Mouse (Mus musculus) lung, postnatal 4 days (tissue): ENCODE results near the gene Ccdc85b.

Experiments
- DNase-seq, 2 experiments: peaks; one replicate each; pipeline ENCODE4 v3.0.0; 2021

Ccdc85b gene

DNA sequence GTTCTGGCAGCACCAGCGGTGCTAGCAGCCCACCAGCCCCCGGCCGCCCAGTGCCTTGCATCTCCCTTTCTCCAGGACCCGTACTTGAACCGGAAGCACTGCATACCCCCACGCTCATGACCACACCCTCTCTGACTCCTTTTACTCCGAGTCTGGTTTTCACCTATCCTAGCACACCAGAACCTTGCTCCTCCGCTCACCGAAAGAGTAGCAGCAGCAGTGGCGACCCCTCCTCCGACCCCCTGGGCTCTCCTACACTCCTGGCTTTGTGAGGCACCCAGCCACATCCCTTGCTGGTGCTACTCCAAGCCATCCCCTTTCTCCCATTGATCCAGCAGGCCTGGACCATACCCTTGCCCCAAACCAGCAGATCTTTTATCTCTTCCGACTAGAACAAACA is 2.7 kb downstream of the Ccdc85b start:
- DNase-seq, result no peak

DNA sequence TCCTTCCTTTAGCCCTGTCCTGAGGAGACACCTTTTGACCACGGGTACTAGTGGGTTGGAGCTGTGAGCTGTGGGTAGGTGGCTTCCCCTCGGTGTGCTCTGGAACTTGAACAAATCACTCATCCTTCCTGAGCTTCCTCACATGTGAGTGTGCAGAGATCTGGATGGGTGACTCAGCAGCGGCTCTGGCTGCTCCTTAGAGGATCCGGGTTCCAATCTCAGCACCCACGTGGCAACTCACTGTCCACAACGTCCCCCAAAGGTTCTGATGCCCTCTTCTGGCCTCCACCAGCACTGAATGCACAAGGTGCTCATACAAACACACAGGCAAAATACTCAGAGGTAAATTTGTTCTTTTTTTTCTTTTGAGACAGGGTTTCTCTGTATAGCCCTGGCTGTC is 5.9 kb downstream of the Ccdc85b start:
- no peak for DNase-seq

DNA sequence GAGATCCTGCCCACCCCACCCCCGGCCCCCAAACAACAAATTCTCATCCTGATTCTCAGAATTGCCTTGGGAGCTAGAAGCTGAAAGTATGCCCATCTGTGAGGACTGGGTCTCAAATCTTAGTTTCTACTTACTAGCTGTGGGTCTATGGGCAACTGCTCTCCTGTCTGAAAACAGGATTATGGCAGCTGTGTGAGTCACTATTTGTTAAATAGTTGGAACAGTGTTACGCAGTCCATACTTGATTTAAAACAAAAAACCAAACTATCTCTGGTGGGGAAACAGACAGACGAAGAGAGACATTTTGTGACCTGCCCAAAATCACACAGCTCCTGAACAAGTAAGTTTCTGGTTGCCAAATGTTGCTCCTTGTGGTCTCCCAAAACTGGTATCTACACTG is 8.0 kb downstream of the Ccdc85b start:
- DNase-seq, result no peak

DNA sequence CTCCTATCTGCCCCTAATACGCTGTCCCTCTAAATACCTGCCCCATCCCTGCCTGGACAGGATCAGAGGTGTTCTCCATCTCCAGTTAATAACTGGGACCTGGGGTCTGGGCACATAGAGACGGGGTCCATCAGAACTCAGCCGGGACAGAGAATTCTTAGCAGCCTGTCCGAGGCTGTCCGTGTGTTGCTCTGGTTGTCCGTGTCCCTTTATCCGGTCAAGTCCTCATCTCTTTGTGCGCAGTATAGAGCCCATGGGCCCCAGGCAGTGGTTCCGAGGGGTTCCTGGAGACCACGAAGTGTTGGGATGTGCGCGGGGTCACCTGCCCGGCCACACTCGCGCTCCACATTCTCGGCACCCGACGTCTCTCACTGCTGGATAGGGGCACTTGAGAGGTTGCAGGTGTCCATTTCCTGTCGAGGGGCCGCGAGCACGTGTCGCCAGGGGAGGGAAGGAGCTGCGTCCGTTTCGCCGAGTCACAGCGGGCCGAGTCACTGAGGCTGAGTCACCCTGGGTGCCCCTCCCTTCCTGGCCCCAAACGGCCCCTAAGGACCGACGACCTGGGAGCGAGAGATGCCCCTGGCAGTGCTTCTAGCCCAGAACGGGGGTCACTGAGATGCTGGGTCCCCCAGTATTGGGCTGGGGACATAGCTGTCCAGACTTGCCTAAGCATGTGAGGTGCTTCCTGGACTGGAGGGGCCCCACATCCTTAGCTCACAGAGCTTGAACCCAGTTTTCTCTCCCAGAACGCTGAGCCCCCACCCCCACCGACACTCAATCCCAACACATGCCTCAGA is 9.1 kb downstream of the Ccdc85b start:
- DNase-seq, result peak in 1 of 2 experiments; percentile 46

DNA sequence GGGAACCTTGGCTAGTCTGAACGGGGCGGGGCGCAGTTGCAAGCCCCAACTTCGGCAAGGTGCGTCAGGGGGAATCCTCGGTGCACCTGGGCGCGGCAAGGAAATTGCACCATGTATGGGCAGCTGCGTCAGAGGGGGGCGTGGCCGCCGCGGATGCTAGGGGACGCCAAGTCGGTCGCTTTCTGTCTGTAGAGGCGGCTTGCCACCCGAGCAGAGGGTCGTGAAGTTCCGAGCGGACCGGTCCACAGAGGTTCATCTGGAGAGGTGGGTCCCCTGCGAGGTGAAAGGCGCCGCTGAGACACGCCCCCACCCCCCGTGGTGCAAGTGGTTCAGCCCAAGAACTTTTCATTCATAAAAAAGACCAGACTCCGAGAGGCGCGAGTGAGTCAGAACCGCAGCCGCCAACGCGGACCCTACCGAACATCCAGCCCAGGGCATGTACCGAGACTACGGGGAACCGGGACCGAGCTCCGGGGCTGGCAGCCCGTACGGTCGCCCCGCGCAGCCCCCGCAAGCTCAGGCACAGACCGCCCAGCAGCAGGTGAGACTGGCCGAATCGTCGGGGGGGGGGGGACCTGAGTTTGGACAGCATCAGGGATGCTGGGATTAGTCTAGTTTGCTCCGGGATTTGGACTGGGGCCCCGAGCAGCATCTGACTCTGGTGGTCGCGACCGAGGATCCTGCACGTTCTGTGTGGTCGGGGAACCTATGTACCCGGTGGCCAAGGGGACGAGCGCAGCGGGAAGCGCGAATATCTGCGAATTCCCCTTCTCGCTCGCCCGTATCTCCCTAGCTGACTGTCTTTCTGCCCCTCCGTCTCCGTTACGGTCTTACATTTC is 10.0 kb downstream of the Ccdc85b start, which contains the start of gene Fosl1:
Fosl1 (plus strand) TSS at position 33 of the 839 bp plus-strand sequence.
- DNase-seq, result peak; percentile 78 to 80

DNA sequence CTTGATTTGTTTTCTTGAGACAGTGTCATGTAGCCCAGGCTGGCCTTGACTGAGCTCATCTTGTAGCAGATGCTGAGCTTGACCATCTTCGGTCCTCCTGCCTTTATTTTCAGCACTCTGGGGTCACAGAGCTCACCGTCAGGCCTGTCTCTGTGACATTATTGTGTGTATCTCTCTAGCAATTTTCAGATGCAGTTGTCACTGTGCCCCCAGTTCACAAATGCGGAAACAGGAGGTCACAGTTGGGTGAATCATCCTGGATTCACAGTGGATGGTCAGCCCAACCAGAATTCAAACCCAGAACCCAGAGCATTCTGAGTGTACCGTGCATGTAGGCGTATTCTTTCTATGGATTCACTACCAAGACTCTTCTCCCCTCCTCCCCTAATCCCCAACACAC is 11.9 kb downstream of the Ccdc85b start:
- DNase-seq, result no peak

DNA sequence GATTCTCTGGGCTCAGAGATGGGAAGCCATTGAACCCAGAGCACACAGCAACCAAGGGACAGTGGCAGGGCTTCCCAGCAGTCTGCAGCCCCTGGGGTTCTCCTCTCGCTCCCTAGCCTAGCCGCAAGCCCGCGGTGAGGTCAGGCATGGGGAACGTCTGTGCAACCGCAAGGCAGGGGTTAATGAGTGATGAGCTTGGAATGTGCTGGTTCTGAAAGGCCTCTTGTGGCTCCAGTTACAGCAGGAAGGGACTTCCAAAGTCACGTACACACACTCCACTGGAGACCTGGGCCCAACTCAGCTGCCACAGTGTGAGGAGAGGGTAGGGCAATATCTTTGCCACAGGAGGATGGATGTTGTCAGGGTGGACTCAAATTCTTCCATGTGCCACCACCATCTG is 12.7 kb downstream of the Ccdc85b start:
- DNase-seq, result no peak

DNA sequence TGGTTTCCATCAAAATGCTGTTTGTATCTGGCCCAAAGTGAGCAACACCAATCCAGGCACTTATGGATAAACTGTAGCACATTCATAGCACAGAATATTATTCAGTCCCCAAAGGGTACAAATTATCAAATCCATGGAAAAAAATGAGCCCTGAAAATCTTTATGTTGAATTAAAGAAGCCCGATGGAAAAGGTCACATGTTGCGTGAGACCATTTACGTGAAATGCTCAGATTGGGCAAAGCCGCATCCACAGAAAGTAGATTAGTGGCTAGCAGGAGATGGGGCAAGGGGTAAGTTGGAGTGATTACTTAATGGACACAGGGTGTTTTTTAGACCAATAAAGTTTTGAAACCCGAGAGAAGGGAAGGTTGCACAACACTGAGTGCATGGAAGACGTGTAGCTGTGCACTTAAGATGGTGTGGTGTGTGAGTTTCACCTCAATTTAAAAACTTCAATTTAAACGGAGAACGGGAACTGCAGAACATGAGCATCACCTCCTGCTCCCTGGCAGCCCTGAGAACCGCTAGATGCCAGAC is 13.3 kb downstream of the Ccdc85b start:
- DNase-seq, result no peak

DNA sequence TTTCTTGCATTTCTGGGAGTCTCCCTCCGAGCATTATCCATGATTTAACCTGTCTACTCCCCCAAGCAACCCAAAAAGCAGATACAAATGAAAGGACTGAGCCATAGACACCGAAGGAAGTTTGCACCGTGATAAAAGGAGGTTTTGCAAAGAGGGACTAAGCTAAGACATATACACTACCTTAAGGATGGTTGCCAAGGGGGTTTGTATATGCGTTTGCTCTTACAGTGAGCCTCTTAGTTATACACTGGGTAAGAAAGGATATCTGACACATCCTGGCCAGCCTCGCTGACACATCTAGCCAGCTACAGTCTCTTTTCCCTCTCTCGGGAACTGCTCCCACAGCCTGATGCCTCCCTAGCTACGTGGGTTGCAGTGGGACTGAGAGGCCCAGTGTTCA is 23.7 kb downstream of the Ccdc85b start:
- DNase-seq, result no peak

DNA sequence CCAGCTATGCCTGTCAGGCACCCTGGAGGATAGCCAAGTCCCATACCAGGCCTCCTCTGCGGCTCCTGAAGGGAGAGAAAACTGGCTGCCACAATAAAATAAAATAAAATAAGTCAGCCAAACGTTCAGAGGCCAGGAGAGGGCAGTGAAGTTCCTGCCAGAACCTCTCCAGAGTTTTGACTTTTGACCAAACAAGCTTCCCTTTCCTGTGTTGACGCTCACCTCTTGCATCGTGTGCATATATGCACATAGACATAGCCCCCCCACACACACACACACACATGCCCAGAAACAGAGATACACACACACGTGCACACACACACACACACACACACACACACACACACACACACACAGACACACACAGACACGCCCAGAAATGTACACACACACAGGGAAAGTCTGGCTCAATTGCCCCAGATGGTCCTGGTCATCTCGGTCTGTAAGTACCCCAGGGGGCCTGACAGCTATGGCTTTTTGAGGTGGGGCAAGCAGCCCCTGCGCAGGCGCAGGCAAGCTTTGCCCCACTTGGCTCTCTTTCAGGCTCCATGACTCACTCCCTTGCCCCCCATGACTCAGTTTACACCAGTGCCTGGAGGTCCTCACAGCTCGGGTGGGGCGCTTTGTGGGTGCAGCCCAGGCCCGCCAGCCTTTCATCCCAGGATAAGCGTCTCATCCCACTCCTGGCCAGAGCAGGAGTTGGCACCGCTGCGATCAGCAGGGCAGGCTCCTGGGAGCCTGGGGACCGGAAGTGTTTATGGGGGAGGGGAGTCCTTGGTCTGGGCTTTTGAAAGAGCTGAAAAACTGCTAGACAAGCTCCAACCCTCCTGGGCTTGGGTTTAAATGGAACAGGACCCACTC is 24.5 kb downstream of the Ccdc85b start:
- DNase-seq, result peak; percentile 70 to 73

DNA sequence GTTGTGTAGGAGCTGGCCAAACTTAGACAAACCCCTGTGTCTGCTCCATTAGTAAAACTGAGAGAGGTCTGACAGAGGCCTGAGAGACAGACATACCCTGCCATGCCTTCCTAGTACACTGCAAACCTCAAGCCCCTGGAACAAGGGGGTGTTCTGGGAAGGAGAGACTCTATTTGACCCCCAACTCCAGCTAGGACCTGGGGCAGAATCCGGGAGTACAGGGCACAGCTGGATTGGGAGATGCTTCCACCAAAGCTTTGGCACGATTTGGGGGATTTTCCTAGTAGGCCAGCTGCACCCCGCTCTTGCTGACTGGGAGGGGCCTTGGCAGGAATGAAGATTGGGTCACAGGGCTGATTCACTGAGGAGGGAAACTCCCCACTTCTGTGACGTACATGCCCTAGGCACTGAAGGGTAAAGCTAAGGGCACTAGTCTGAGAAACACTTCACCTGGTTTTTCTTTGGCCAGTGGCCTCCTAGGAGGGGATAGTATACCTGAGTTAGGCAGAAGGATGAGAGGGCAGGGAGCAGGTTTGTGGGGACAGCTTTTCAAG is 25.7 kb downstream of the Ccdc85b start:
- DNase-seq, result peak in 1 of 2 experiments; percentile 41

DNA sequence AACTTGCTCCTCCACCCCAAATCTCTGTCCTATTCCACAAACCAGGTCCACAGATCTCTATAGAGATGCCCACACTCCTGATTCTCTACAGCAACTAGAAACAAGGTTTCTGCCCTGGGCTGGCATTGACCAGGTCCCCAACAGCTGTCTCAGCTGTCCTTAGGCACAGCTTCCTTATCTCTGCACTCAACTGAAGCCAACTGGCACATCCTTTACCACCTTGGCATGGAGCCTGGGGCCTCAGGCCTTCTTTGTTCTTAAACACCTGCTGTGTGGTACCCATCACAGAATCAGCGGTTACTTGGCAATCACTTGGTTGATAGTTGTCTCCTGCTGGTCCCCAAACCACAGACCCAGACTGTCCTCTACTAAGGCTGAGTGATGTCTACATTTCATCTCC is 27.3 kb downstream of the Ccdc85b start:
- DNase-seq, result no peak

DNA sequence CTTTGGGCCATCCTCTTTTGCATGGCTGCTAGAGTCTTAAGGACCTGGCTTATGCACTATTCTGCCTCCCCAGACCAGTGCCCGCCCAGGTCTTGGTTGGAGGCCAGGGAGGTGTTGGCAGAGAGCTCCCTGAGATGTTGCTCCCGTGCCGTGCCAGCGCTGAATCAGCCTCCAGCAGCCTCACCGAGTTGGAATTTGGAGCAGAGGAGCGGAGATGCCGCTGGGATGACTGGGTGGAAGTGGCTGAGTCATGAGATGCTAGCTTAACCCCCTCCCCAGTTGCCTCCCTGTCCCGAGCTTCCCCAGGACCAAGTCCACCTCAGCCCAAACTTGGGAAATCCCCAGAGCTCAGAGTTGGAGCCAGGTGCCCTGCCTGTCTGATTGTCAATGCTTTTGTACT is 27.9 kb downstream of the Ccdc85b start:
- peak in 1 of 2 experiments; percentile 55 for DNase-seq

DNA sequence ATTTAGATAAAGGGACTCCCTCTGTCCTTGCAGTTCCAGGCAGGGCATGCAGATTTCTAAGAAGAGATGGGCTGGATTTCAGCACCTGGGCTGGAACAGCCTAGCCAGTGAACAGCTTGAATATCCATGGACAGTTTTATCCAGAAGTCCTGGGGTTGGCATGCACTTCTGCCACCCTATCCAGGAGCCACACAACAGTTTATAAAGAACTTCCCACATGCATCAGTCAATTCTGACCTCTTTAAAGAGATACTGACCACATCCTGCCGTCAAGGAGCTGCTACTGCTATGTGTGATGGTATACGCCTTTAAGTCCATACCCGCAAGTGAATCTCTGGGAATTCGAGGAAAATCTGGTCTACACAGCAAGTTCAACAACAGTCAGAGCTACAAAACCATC is 28.5 kb downstream of the Ccdc85b start:
- no peak for DNase-seq

DNA sequence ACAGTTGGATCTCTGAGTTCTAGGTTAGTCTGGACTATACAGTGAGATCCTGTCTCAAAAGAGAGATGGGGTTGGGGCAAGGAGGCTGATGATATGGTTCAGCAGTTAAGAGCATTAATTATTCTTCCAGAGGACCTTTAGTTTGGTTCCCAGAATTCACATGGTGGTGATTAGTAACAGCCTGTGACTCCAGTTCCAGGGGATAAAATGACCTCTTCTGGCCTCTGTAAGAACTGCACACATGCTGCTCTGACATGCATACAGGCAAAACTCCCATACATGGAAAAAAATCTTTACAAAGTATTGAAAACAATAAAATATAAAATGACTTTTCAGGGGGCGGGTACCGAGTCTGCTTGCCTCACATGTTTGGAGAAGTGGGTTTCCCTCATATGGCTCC is 29.6 kb downstream of the Ccdc85b start:
- peak in 1 of 2 experiments; percentile 58 for DNase-seq

DNA sequence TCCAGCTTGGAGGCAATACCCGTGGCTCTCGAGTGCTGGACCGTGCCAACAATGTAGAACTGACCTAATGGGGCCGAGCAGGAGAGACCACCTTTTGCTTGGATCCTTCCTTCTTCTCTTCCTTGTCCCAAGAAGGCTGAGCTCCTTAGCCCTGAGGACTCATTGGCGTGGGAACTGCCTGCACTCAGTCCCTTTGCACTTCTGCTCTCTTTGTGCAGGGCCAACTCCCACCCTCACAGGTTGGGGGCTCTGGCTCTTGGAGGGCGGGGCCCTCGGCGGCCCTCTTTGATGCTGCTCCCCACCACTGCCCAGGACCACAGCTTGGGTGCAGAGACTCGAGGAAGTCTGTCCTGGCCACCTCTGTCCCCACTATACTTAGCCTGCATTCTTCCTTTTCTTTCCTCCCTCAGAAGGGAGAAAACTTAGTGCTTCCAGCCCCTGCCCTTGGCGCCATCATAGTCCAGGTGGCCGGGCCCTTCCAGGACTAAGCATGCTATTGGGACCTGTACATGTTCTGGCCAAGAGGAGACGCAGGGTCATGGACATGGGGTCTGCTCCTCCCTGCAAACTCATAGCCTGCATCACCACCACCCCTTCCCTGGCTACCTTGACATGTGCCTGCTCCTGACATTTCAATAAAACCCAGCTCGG is 30.9 kb downstream of the Ccdc85b start:
- DNase-seq, result no peak

DNA sequence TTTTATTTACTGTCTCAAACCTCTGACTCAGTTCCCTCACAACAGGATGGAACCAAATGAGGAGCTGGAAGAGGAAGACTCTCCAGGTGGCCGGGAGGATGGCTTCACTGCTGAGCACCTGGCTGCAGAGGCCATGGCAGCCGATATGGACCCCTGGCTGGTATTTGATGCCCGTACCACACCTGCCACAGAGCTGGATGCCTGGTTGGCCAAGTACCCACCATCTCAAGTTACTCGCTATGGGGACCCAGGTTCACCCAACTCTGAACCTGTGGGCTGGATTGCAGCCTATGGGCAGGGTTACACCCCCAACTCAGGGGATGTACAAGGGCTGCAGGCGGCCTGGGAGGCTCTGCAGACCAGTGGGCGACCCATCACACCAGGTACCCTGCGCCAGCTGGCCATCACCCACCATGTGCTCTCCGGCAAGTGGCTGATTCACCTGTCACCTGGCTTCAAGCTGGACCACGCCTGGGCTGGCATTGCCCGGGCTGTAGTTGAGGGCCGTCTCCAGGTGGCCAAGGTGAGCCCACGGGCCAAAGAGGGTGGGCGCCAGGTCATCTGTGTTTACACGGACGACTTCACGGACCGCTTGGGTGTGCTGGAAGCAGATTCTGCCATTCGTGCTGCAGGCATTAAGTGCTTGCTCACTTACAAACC is 31.7 kb downstream of the Ccdc85b start:
- DNase-seq, result no peak

DNA sequence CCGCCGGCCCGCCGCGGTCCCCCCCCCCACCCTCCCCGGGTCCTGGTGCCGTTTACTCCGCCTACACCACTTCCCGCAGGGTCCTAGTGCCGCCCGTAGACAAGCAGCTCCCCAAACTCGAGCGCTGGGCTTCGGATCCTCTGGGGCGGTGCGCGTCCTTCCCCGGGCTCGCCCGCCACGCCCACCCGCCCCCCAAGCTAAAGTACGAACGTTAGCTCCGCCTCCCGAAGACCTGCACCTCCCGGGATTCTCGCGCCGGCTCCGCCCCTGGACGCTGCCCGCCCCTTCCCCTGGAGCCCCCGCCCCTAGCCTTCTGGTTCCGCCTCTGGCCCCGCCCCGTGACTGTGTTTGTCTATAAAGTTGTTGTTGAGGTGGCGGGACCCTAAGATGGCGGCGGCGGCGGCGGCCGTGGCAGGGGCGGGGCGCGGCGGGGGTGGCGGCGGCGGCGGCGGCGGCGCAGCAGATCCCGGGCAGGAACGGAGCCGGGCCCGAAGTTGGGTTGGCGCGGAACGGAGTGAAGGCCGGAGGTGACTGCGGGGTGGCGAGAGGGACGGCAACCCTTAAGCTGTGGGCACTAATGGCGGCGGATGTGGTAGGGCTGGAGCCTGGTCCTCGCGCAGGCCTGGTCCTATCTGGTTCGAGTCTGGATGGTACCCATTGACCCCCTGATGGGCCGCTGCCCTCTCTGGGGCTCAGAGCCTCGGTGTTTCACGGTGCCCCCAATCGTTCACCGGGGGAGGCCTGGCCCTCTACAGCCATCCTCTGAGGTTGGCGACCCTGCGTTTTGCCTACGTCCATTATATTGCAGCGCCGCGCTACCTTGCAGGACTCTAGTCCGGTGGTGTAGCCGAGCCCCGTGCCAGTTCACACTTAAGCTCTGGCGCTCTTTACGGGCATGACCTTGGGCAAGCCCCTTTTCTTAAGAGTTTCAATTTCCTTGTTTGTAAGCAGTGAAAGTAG is 32.6 kb downstream of the Ccdc85b start, which contains the start of the genes Drap1 and AI837181:
Drap1 (minus strand) TSS at position 198 of the 960 bp plus-strand sequence.
AI837181 (plus strand) TSS at position 363 of the 960 bp plus-strand sequence.
- DNase-seq, result peak; percentile 95 to 96

DNA sequence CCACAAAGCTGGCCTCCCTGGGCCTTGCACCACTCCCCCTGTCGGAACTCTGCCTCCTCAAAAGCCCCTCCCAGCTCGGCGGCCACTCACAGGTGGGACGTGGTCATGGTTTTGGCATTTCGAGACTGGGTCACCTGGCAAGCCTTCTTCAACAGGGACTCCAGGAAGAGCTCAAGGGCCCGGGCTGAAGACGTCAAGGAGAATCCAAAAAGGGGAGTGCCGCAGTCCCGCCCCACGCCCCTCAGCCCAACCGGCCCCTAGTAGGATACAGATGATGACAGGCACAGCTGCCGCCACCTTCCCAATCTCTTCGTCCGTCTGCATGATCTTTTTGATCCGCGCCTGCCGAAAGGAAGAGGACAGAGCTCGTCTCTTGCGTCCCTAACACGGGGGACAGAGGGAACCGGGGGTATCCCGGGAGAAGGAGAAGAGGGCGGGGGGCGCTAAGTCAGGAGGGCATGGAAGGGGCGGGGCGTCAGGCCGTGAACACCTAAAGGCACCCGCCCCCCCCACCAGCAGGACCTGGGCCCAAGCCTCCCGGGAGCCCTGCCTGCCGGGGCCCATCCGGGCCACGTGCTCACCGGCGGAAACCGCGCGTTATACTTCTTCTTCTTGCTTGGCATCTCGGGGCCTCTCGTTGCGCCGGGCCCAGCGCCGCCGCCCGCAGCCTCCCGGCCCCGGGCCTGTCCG is 33.5 kb downstream of the Ccdc85b start:
- peak; percentile 86 to 93 for DNase-seq
